Mouse (Mus musculus): ENCODE measurements around the gene Myl12a. TPM values are rescaled to one million over a fixed set of nuclear protein-coding genes. Genes with fewer than 3 reads are reported as not detected.
"Not testable (repeated sequence)": the region's sequence is repeated elsewhere in the genome, so short reads cannot be mapped to it uniquely, and the experiment has no call there.

The Myl12a gene
- polyA plus RNA-seq, 1 experiment from 2014 or later: 171 TPM

DNA sequence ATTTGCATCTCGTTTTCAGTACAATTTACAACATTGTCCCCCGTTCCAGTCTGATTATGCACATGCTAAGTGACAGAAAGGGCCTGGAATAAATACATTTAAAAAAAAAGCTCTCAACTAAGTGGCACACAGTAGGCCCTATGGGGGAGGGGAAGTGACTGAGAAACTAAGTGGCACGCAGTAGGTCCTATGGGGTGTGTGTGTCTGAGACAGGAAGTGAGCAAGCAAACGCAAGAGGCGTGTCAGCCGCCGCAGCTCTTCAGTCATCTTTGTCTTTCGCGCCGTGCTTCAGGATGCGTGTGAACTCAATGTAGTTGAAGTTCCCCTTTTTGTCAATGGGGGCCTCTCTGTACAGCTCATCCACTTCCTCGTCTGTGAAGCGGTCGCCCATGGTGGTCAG lies 28.6 kb downstream of the Myl12a start:
- H3K4me1 ChIP-seq (ENCODE audit: control insufficient read depth, low read depth, low read length); H3K9ac ChIP-seq (ENCODE audit: low read depth, low read length); ATAC-seq (ENCODE audit: low read depth); H3K4me2 ChIP-seq (ENCODE audit: low read depth, low read length); H3K9me3 ChIP-seq (replicated peaks; ENCODE audit: control insufficient read depth, low read length); H3K27me3 ChIP-seq (ENCODE audit: control insufficient read depth, insufficient read depth, low read depth, low read length); H3K4me3 ChIP-seq (ENCODE audit: low read depth, low read length); H3K27ac ChIP-seq (ENCODE audit: low read length); H3K36me3 ChIP-seq (ENCODE audit: control insufficient read depth, insufficient read depth): not testable (repeated sequence)
- WGBS (ENCODE audit: insufficient replicate concordance): 37% methylated on average over 14 of the region's 14 CpGs

DNA sequence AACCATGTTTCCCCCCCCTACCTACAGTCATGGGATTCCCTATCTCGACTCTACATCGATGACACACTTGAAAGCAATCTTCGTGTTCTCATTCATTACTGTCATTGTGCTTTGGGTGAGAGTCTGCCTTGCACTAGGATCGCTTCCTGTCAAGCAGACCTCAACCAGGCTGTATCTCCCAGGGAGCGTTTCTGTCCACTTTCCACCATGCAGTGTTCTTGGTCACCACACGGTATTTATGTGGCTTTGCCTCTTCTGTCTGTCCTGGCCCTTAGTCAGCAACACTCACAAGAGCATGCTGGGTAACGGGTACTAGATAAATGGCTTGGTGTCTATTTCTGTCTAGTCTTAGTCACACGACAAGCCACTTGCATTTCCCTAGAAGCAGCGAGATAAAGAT lies 29.3 kb downstream of the Myl12a start:
- no peak for ATAC-seq (ENCODE audit: low read depth)
- no peak overlapping the region for H3K9ac ChIP-seq (ENCODE audit: low read depth, low read length)
- no peaks in the 10 kb centered on the region for H3K9me3 ChIP-seq (replicated peaks; ENCODE audit: control insufficient read depth, low read length)
- no peaks in the 10 kb centered on the region for H3K27me3 ChIP-seq (ENCODE audit: control insufficient read depth, insufficient read depth, low read depth, low read length)
- no peak overlapping the region for H3K4me3 ChIP-seq (ENCODE audit: low read depth, low read length)
- no peak overlapping the region for H3K4me2 ChIP-seq (ENCODE audit: low read depth, low read length)
- 68% methylated on average over 9 of the region's 9 CpGs for WGBS (ENCODE audit: insufficient replicate concordance)
- H3K36me3 ChIP-seq (ENCODE audit: control insufficient read depth, insufficient read depth): no peaks in the 10 kb centered on the region; the same call in 1 of the 2 replicates
- no peak overlapping the region for H3K27ac ChIP-seq (ENCODE audit: low read length)
- no peaks in the 10 kb centered on the region for H3K4me1 ChIP-seq (ENCODE audit: control insufficient read depth, low read depth, low read length)

GRCm38 (mm10) chr17:70971206-70971605 lies 31.5 kb downstream of the Myl12a start:
- H3K4me2 ChIP-seq (ENCODE audit: low read depth, low read length): no peak overlapping the region
- no peaks in the 10 kb centered on the region; the same call in 1 of the 2 replicates for H3K36me3 ChIP-seq (ENCODE audit: control insufficient read depth, insufficient read depth)
- no peaks in the 10 kb centered on the region for H3K27me3 ChIP-seq (ENCODE audit: control insufficient read depth, insufficient read depth, low read depth, low read length)
- H3K9me3 ChIP-seq (replicated peaks; ENCODE audit: control insufficient read depth, low read length): no peaks in the 10 kb centered on the region
- H3K9ac ChIP-seq (ENCODE audit: low read depth, low read length): no peak overlapping the region
- no peak overlapping the region for H3K27ac ChIP-seq (ENCODE audit: low read length)
- WGBS (ENCODE audit: insufficient replicate concordance): 72% methylated on average over 11 of the region's 11 CpGs
- H3K4me3 ChIP-seq (ENCODE audit: low read depth, low read length): no peak overlapping the region
- no peaks in the 10 kb centered on the region for H3K4me1 ChIP-seq (ENCODE audit: control insufficient read depth, low read depth, low read length)
- ATAC-seq (ENCODE audit: low read depth): no peak

- H3K9ac ChIP-seq (ENCODE audit: low read depth, low read length): no peak overlapping the region
- WGBS (ENCODE audit: insufficient replicate concordance): 20% methylated on average over 8 of the region's 8 CpGs
- no peak overlapping the region for H3K27ac ChIP-seq (ENCODE audit: low read length)
- H3K4me3 ChIP-seq (ENCODE audit: low read depth, low read length): no peak overlapping the region
- H3K27me3 ChIP-seq (ENCODE audit: control insufficient read depth, insufficient read depth, low read depth, low read length): no peaks in the 10 kb centered on the region
- no peaks in the 10 kb centered on the region for H3K9me3 ChIP-seq (replicated peaks; ENCODE audit: control insufficient read depth, low read length)
- no peaks in the 10 kb centered on the region for H3K4me1 ChIP-seq (ENCODE audit: control insufficient read depth, low read depth, low read length)
- H3K36me3 ChIP-seq (ENCODE audit: control insufficient read depth, insufficient read depth): no peaks in the 10 kb centered on the region; the same call in 1 of the 2 replicates
- H3K4me2 ChIP-seq (ENCODE audit: low read depth, low read length): no peak overlapping the region
- ATAC-seq (ENCODE audit: low read depth): no peak
These were observed 34.0 kb downstream of the Myl12a start for GRCm38 (mm10) chr17:70968606-70969191.

- no peaks in the 10 kb centered on the region for H3K27me3 ChIP-seq (ENCODE audit: control insufficient read depth, insufficient read depth, low read depth, low read length)
- H3K4me3 ChIP-seq (ENCODE audit: low read depth, low read length): no peak overlapping the region
- H3K4me2 ChIP-seq (ENCODE audit: low read depth, low read length): no peak overlapping the region
- no peak overlapping the region for H3K27ac ChIP-seq (ENCODE audit: low read length)
- H3K4me1 ChIP-seq (ENCODE audit: control insufficient read depth, low read depth, low read length): no peaks in the 10 kb centered on the region
- 45% methylated on average over 12 of the region's 12 CpGs for WGBS (ENCODE audit: insufficient replicate concordance)
- H3K9me3 ChIP-seq (replicated peaks; ENCODE audit: control insufficient read depth, low read length): no peaks in the 10 kb centered on the region
- H3K9ac ChIP-seq (ENCODE audit: low read depth, low read length): no peak overlapping the region
- ATAC-seq (ENCODE audit: low read depth): no peak
- no peaks in the 10 kb centered on the region for H3K36me3 ChIP-seq (ENCODE audit: control insufficient read depth, insufficient read depth)
These were observed 35.0 kb downstream of the Myl12a start for GRCm38 (mm10) chr17:70967646-70968045.

DNA sequence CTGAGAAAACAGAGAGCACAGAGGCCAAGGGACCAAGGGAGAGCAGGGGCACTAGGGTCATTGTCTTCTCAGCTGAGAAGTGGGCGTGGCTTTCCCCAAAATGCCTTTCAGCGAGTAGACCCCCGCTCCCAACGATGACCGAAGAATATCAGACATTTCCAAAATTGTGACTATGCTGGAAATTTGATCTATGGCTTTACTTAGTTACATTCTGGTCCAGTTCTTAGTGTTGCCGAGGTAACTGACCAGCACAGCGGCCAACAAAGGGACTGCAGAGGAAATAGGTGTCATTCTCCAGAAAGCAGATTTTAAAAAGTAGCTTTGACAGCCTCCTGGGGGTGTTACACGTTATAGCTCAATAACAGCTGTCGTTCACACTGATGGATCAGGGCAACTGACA lies 35.5 kb downstream of the Myl12a start:
- Histone ChIP-seq H3K4me2 (ENCODE audit: low read depth, low read length) (no peak overlapping the region), H3K36me3 (ENCODE audit: control insufficient read depth, insufficient read depth) (no peaks in the 10 kb centered on the region), H3K27me3 (ENCODE audit: control insufficient read depth, insufficient read depth, low read depth, low read length) (no peaks in the 10 kb centered on the region), H3K9ac (ENCODE audit: low read depth, low read length) (no peak overlapping the region), H3K27ac (ENCODE audit: low read length) (no peak overlapping the region), H3K4me3 (ENCODE audit: low read depth, low read length) (no peak overlapping the region), H3K4me1 (ENCODE audit: control insufficient read depth, low read depth, low read length) (no peaks in the 10 kb centered on the region), H3K9me3 (replicated peaks; ENCODE audit: control insufficient read depth, low read length) (no peaks in the 10 kb centered on the region)
- no peak for ATAC-seq (ENCODE audit: low read depth)
- 51% methylated on average over 9 of the region's 9 CpGs for WGBS (ENCODE audit: insufficient replicate concordance)

DNA sequence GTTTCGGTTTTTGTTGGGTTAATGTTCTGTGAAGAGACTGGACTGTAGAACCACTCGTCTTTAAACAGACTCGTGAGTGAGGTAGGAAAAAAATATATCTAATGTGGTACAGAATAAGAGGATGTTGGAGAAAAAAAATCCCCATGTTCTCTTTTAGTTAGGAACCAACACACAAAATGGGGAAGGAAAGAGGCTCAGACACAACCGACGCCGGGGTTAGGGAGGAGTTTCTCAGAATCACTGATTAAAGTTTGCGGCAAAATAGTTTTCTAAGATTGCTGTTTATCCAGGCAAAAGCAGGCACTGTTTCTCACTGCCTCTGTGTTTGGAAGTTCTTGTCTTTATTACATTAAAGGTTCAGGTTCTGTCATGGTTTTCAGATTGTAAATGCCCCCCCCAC lies 36.6 kb downstream of the Myl12a start:
- ATAC-seq (ENCODE audit: low read depth): no peak
- Histone ChIP-seq H3K4me2 (ENCODE audit: low read depth, low read length) (no peak overlapping the region), H3K9me3 (replicated peaks; ENCODE audit: control insufficient read depth, low read length) (no peaks in the 10 kb centered on the region), H3K27ac (ENCODE audit: low read length) (no peak overlapping the region), H3K27me3 (ENCODE audit: control insufficient read depth, insufficient read depth, low read depth, low read length) (no peaks in the 10 kb centered on the region), H3K4me1 (ENCODE audit: control insufficient read depth, low read depth, low read length) (no peaks in the 10 kb centered on the region), H3K4me3 (ENCODE audit: low read depth, low read length) (no peak overlapping the region), H3K36me3 (ENCODE audit: control insufficient read depth, insufficient read depth) (no peaks in the 10 kb centered on the region), H3K9ac (ENCODE audit: low read depth, low read length) (no peak overlapping the region)
- 33% methylated on average over 7 of the region's 7 CpGs for WGBS (ENCODE audit: insufficient replicate concordance)

DNA sequence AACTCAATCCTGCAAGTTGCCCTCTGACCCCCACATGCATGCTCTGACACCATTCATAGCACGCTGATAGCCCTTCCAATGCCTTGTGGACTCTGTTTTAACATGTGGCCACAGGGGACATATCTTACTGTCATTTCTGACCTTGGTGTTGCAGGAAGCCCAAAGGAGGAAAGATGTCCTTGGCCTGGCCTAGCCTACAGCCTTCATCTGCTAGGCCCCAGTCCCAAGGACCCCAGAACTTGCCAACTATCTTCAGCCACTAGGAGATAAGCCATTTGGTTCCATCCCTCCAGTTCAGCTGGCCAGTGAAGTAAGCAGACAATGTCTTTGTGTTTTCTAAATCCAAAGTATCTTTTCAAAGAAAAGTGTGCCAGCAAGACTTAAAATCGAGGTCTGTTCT lies 37.4 kb downstream of the Myl12a start:
- Histone ChIP-seq H3K9me3 (replicated peaks; ENCODE audit: control insufficient read depth, low read length) (no peaks in the 10 kb centered on the region), H3K27me3 (ENCODE audit: control insufficient read depth, insufficient read depth, low read depth, low read length) (no peaks in the 10 kb centered on the region), H3K4me3 (ENCODE audit: low read depth, low read length) (no peak overlapping the region), H3K4me2 (ENCODE audit: low read depth, low read length) (no peak overlapping the region), H3K36me3 (ENCODE audit: control insufficient read depth, insufficient read depth) (no peaks in the 10 kb centered on the region), H3K4me1 (ENCODE audit: control insufficient read depth, low read depth, low read length) (no peaks in the 10 kb centered on the region), H3K27ac (ENCODE audit: low read length) (no peak overlapping the region), H3K9ac (ENCODE audit: low read depth, low read length) (no peak overlapping the region)
- no peak for ATAC-seq (ENCODE audit: low read depth)
- WGBS (ENCODE audit: insufficient replicate concordance): 54% methylated on average over 2 of the region's 2 CpGs

- H3K4me1 ChIP-seq (ENCODE audit: control insufficient read depth, low read depth, low read length); H3K4me2 ChIP-seq (ENCODE audit: low read depth, low read length); H3K27ac ChIP-seq (ENCODE audit: low read length); H3K36me3 ChIP-seq (ENCODE audit: control insufficient read depth, insufficient read depth); H3K4me3 ChIP-seq (ENCODE audit: low read depth, low read length); H3K9ac ChIP-seq (ENCODE audit: low read depth, low read length); H3K27me3 ChIP-seq (ENCODE audit: control insufficient read depth, insufficient read depth, low read depth, low read length); H3K9me3 ChIP-seq (replicated peaks; ENCODE audit: control insufficient read depth, low read length): not testable (repeated sequence)
- ATAC-seq (ENCODE audit: low read depth): peak; percentile 100
- WGBS (ENCODE audit: insufficient replicate concordance): 73% methylated on average over 13 of the region's 13 CpGs
These were observed 39.1 kb downstream of the Myl12a start for GRCm38 (mm10) chr17:70963546-70963945.
